Comparison of ENCODE assay signal across 25 mouse cellular contexts in genomic region chr19:58082751-58083150, GRCm38 (mm10).
A peak's percentile ranks its signal among the peaks of the same experiment; 100 is the strongest.
DNase-seq lines count a peak whose midpoint lies in the region; ATAC-seq lines count a peak whose summit lies in the region.
"Had no signal": no experiment of that assay in that cellular context is flagged by ENCODE, and none has a peak within 500 bp of the region (broad histone marks: within the 10 kb centered on the region; RNA-seq: fewer than 3 reads in every experiment).

No protein-coding gene starts in this region.

- H3K4me1 ChIP-seq in heart, embryonic 11.5 days (ENCODE audit: control insufficient read depth, insufficient read depth, low read length) = no peaks in the 10 kb centered on the region
- H3K4me1 ChIP-seq: heart, embryonic 12.5 days; intestine, embryonic 15.5 days; megakaryocyte, embryonic 14.5 days; stomach, embryonic 15.5 days had no signal

- no peak overlapping the region for H3K4me2 ChIP-seq in heart, embryonic 11.5 days
- H3K4me2 ChIP-seq: heart, embryonic 12.5 days; intestine, embryonic 15.5 days; limb, embryonic 13.5 days; liver, embryonic 11.5 days; stomach, embryonic 15.5 days had no signal

- no peaks in the 10 kb centered on the region for H3K27me3 ChIP-seq in heart, embryonic 11.5 days (ENCODE audit: control insufficient read depth, insufficient read depth, low read length)
- H3K27me3 ChIP-seq: heart, embryonic 12.5 days; intestine, embryonic 15.5 days; limb, embryonic 13.5 days; Patski; stomach, embryonic 15.5 days had no signal

- no peak overlapping the region for H3K9ac ChIP-seq in heart, embryonic 11.5 days (ENCODE audit: low read depth, low read length)
- H3K9ac ChIP-seq: heart, embryonic 12.5 days; intestine, embryonic 15.5 days; limb, embryonic 13.5 days; stomach, embryonic 15.5 days had no signal

- H3K27ac ChIP-seq in heart, embryonic 11.5 days (ENCODE audit: low read depth, low read length) = no peak overlapping the region
- H3K27ac ChIP-seq: intestine, embryonic 15.5 days; limb, embryonic 13.5 days; stomach, embryonic 15.5 days had no signal

- H3K4me3 ChIP-seq in heart, embryonic 11.5 days (ENCODE audit: low read depth, low read length) = no peak overlapping the region
- H3K4me3 ChIP-seq: erythroblast, embryonic 14.5 days; heart, embryonic 12.5 days; intestine, embryonic 15.5 days; limb, embryonic 13.5 days; stomach, embryonic 15.5 days had no signal

- peak; percentile 82 for DNase-seq in heart, adult 11 months
- DNase-seq in left cerebral cortex, postnatal 36 days (ENCODE audit: low spot score in 2 of 2) = peak; percentile 33 to 58
- DNase-seq in left cerebral cortex, adult 11 months (ENCODE audit: low spot score) = no peak
- peak; percentile 70 for DNase-seq in brain, adult 2 months (ENCODE audit: low read depth, low spot score)
- DNase-seq in right cerebral cortex, postnatal 25 days = peak; percentile 58
- no peak for DNase-seq in adrenal gland, adult (ENCODE audit: inconsistent age in 2 of 2, low spot score in 1 of 2)
- DNase-seq: adrenal gland, postnatal 25 days; cerebellum, adult 2 months; gastrocnemius, postnatal 25 days; heart, adult 18-20 months; kidney, adult 2 months; kidney, postnatal 36 days; lung, postnatal 4 days; midbrain, embryonic 14.5 days had no signal

- H3K9me3 ChIP-seq in heart, embryonic 11.5 days (replicated peaks; ENCODE audit: control insufficient read depth, low read length) = no peaks in the 10 kb centered on the region
- H3K9me3 ChIP-seq: intestine, embryonic 15.5 days; limb, embryonic 13.5 days; stomach, embryonic 15.5 days had no signal

- WGBS in heart, embryonic 11.5 days (ENCODE audit: insufficient replicate concordance) = 92% methylated on average over 19 of the region's 19 CpGs

- no peaks in the 10 kb centered on the region for H3K36me3 ChIP-seq in heart, embryonic 11.5 days (ENCODE audit: control insufficient read depth, insufficient read depth, low read length)
- H3K36me3 ChIP-seq: intestine, embryonic 15.5 days; limb, embryonic 13.5 days; stomach, embryonic 15.5 days had no signal

- no peak for ATAC-seq in heart, embryonic 11.5 days (replicated peaks; ENCODE audit: insufficient number of reproducible peaks, low FRiP score, low TSS enrichment)
- ATAC-seq: forebrain, embryonic 16.5 days; hindbrain, embryonic 16.5 days; intestine, embryonic 15.5 days; Patski had no signal

- intact Hi-C loops in left cerebral cortex, postnatal 36 days (cut with DNase I) = no loop called here

Comparison
In these comparisons a context has a peak if more than half of its experiments do, and no peak if none do; other contexts are left out.
1. DNase-seq: peak in heart, adult 11 months (single experiment), left cerebral cortex, postnatal 36 days (2 of 2), brain, adult 2 months (single experiment) and right cerebral cortex, postnatal 25 days (single experiment); none in left cerebral cortex, adult 11 months (single experiment) and adrenal gland, adult (0 of 2).